Mouse (Mus musculus): ENCODE data around the gene Zmiz2.
"Not testable (repeated sequence)": the region's sequence is repeated elsewhere in the genome, so short reads cannot be mapped to it uniquely, and the experiment has no call there.

The Zmiz2 gene

DNA sequence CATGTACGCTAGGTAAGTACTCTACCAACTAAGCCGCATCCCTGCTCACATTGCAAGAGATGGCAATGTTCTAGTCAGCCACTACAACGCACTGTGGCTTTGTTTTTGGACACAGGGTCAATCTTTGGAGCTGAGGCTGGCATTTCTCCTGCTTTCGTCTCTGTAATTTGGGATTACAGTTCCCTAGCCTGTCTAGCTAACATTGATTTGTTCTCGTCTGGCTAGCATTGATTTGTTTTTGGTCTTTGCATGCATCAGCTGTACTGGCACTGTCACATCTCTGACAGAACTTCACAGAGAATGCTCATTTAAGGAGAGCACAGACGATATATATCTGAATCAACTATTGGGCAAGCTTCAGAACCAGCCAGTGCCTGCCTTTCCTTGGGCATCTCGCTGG lies 41.3 kb downstream of the Zmiz2 start:
- DNase-seq = no peak

- peak; percentile 39 for DNase-seq
Observed at GRCm38 (mm10) chr11:6436442-6436841, 47.6 kb downstream of the Zmiz2 start.

DNA sequence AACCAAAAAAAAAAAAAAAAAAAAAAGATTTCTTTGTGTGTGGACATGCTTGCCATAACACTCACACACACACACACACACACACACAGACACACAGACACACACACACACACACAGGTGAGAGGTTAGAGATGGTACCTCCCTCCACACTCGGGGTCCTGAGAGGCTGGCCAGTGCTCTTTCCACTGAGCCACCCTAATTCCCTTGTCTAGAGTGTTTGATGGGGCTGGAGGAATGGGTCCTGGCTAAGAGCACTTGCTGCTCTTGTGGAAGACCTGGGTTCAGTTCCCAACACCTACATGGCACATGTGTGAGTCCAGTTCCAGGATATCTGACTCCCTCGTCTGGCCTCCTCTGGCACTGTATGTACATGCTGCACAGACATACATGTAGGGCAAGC lies 48.8 kb downstream of the Zmiz2 start:
- no peak for DNase-seq

GRCm38 (mm10) chr11:6440171-6440570 lies 51.3 kb downstream of the Zmiz2 start:
- DNase-seq = no peak

- DNase-seq = no peak
Observed at GRCm38 (mm10) chr11:6442566-6442965, 53.7 kb downstream of the Zmiz2 start.

- DNase-seq = no peak
Observed at GRCm38 (mm10) chr11:6443102-6443501, 54.2 kb downstream of the Zmiz2 start.

DNA sequence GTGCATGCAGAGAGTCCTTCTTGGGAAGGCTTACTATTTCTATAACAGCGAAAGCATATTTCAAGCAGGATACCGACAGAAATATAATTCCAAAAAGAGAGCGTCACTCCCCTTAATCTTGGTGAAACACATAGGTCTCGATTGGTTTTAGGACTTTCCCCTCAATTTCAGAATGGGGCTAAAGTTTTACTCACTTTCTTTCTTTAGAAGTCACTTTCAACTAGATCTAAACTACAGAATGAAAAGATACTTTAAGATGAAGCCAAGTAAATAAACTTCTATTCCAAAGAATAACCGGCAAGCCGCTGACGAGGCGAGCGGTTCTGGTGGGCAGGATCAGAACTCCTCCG lies 54.8 kb downstream of the Zmiz2 start:
- DNase-seq = no peak

GRCm38 (mm10) chr11:6444077-6444853 lies 55.4 kb downstream of the Zmiz2 start, which contains the start of gene H2afv:
Gene H2afv, minus strand, starts transcription at chr11:6444443.
- peak; percentile 100 for DNase-seq

- DNase-seq = no peak
Observed at GRCm38 (mm10) chr11:6445441-6445840, 56.6 kb downstream of the Zmiz2 start.

GRCm38 (mm10) chr11:6445951-6446350 lies 57.1 kb downstream of the Zmiz2 start:
- no peak for DNase-seq

DNA sequence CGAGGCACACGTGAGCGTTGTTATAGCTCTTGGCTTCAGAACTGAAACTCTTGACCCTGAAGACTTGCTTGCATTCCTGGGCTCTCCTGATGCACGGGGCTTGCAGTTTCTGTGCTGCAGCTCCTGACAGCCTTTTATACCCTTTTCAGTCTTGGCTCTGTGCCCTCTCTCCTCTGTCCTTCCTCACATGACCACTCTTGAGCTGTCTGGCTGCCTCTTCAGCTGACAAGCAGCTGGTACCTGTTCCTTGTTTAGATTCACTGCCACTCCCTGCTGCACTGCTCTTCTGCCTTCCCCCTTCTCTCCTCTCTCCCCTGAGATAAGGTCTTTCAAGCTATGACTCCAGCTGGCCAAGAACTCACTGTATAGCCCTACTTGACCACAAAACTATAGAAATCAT lies 58.6 kb downstream of the Zmiz2 start:
- no peak for DNase-seq

DNA sequence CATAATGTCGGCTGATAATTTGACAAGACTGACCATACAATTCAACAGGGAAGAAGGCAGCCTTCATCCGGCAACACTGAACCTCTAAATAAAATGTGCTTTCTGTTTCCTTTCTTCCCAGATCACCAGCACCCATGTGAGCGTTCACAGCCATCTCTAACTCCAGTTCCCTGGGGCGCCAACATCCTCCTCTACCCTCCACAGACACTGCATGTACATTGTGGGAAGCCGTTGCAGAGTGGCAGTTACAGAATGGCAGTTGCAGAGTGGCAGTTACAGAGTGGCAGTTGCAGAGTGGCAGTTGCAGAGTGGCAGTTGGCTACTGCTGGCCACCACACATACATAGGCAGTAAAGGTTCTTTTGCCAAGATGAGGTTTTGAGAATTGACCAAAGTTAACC lies 59.3 kb downstream of the Zmiz2 start:
- DNase-seq = not testable (repeated sequence)

Data from cerebellum, adult 9-10 months (tissue).